Mouse (Mus musculus): ENCODE results near the gene Ank3. TPM values are rescaled to one million over a fixed set of nuclear protein-coding genes. Genes with fewer than 3 reads are reported as not detected.

Ank3 gene
- total RNA-seq, 2 experiments from 2014 or later: 525 to 540 TPM

- intact Hi-C loops (cut with DNase I): no loop called here
- no peak for DNase-seq (ENCODE audit: extremely low spot score in 1 of 2, low spot score in 2 of 2)
These were observed 181.0 kb downstream of the Ank3 start for GRCm38 (mm10) chr10:69579585-69579984.

GRCm38 (mm10) chr10:69581525-69581924, 183.0 kb downstream of the Ank3 start:
- intact Hi-C loops (cut with DNase I): no loop called here
- no peak for DNase-seq (ENCODE audit: extremely low spot score in 1 of 2, low spot score in 2 of 2)

GRCm38 (mm10) chr10:69583874-69584481, 185.4 kb downstream of the Ank3 start:
- intact Hi-C loops (cut with DNase I): no loop called here
- no peak for DNase-seq (ENCODE audit: extremely low spot score in 1 of 2, low spot score in 2 of 2)

- DNase-seq (ENCODE audit: extremely low spot score in 1 of 2, low spot score in 2 of 2): no peak
- intact Hi-C loops (cut with DNase I): no loop called here
These were observed 186.0 kb downstream of the Ank3 start for GRCm38 (mm10) chr10:69584566-69584965.

- intact Hi-C loops (cut with DNase I): no loop called here
- DNase-seq (ENCODE audit: extremely low spot score in 1 of 2, low spot score in 2 of 2): no peak
These were observed 186.7 kb downstream of the Ank3 start for GRCm38 (mm10) chr10:69585271-69585670.

GRCm38 (mm10) chr10:69594186-69595131, 195.9 kb downstream of the Ank3 start:
- intact Hi-C loops (cut with DNase I): no loop called here
- peak; percentile 84 to 85 for DNase-seq (ENCODE audit: extremely low spot score in 1 of 2, low spot score in 2 of 2)

- intact Hi-C loops (cut with DNase I): no loop called here
These were observed 196.9 kb downstream of the Ank3 start for GRCm38 (mm10) chr10:69595487-69595886.

GRCm38 (mm10) chr10:69601471-69601870, 202.9 kb downstream of the Ank3 start:
- intact Hi-C loops (cut with DNase I): no loop called here
- DNase-seq (ENCODE audit: extremely low spot score in 1 of 2, low spot score in 2 of 2): no peak

More at GRCm38 (mm10) chr10:69595487-69595886, 196.9 kb downstream of the Ank3 start:
- DNase-seq (ENCODE audit: extremely low spot score in 1 of 2, low spot score in 2 of 2): no peak

GRCm38 (mm10) chr10:69602711-69603110, 204.1 kb downstream of the Ank3 start:
- no peak for DNase-seq (ENCODE audit: extremely low spot score in 1 of 2, low spot score in 2 of 2)
- intact Hi-C loops (cut with DNase I): no loop called here

GRCm38 (mm10) chr10:69604609-69605008, 206.0 kb downstream of the Ank3 start:
- DNase-seq (ENCODE audit: extremely low spot score in 1 of 2, low spot score in 2 of 2): no peak
- intact Hi-C loops (cut with DNase I): no loop called here

GRCm38 (mm10) chr10:69605211-69605610, 206.6 kb downstream of the Ank3 start:
- DNase-seq (ENCODE audit: extremely low spot score in 1 of 2, low spot score in 2 of 2): no peak
- intact Hi-C loops (cut with DNase I): no loop called here

GRCm38 (mm10) chr10:69607611-69608119, 209.1 kb downstream of the Ank3 start:
- intact Hi-C loops (cut with DNase I): no loop called here
- no peak for DNase-seq (ENCODE audit: extremely low spot score in 1 of 2, low spot score in 2 of 2)

- DNase-seq (ENCODE audit: extremely low spot score in 1 of 2, low spot score in 2 of 2): no peak
- intact Hi-C loops (cut with DNase I): no loop called here
These were observed 212.7 kb downstream of the Ank3 start for GRCm38 (mm10) chr10:69611314-69611713.

- peak; percentile 66 to 70 for DNase-seq (ENCODE audit: extremely low spot score in 1 of 2, low spot score in 2 of 2)
- intact Hi-C loops (cut with DNase I): no loop called here
These were observed 213.3 kb downstream of the Ank3 start for GRCm38 (mm10) chr10:69611839-69612340.

- intact Hi-C loops (cut with DNase I): no loop called here
- DNase-seq (ENCODE audit: extremely low spot score in 1 of 2, low spot score in 2 of 2): no peak
These were observed 218.4 kb downstream of the Ank3 start for GRCm38 (mm10) chr10:69616953-69617352.

- intact Hi-C loops (cut with DNase I): no loop called here
- DNase-seq (ENCODE audit: extremely low spot score in 1 of 2, low spot score in 2 of 2): no peak
These were observed 219.1 kb downstream of the Ank3 start for GRCm38 (mm10) chr10:69617537-69618112.

- no peak for DNase-seq (ENCODE audit: extremely low spot score in 1 of 2, low spot score in 2 of 2)
- intact Hi-C loops (cut with DNase I): no loop called here
These were observed 222.3 kb downstream of the Ank3 start for GRCm38 (mm10) chr10:69620692-69621382.

- intact Hi-C loops (cut with DNase I): no loop called here
- no peak for DNase-seq (ENCODE audit: extremely low spot score in 1 of 2, low spot score in 2 of 2)
These were observed 229.2 kb downstream of the Ank3 start for GRCm38 (mm10) chr10:69627767-69628166.

- no peak for DNase-seq (ENCODE audit: extremely low spot score in 1 of 2, low spot score in 2 of 2)
- intact Hi-C loops (cut with DNase I): no loop called here
These were observed 230.2 kb downstream of the Ank3 start for GRCm38 (mm10) chr10:69628743-69629142.
